Mouse (Mus musculus) left cerebral cortex, postnatal 10 days (tissue): ENCODE data around the gene Adam10. TPM values are rescaled to one million over a fixed set of nuclear protein-coding genes. Genes with fewer than 3 reads are reported as not detected.

Source experiments
- DNase-seq, 2 experiments: peaks; one replicate each; pipeline ENCODE4 v3.0.0; 2021 to 2022; ENCODE audit warnings: low spot score in 2 of 2, mixed read lengths in 1 of 2; ENCODE audit errors: extremely low spot score in 1 of 2
- intact Hi-C: fragments of 180-260 bp; cut with DNase I; formaldehyde crosslinking; loops from one replicate; pipeline ENCODE4 v1.15.1; 2025
- total RNA-seq, 2 experiments: library from RNA; stranded (reverse); gene quantifications; 2 replicates each; pipeline ENCODE4 v1.2.3; 2021

The Adam10 gene
- 10 to 100 TPM; 83.8 to 86.3 TPM for total RNA-seq

DNA sequence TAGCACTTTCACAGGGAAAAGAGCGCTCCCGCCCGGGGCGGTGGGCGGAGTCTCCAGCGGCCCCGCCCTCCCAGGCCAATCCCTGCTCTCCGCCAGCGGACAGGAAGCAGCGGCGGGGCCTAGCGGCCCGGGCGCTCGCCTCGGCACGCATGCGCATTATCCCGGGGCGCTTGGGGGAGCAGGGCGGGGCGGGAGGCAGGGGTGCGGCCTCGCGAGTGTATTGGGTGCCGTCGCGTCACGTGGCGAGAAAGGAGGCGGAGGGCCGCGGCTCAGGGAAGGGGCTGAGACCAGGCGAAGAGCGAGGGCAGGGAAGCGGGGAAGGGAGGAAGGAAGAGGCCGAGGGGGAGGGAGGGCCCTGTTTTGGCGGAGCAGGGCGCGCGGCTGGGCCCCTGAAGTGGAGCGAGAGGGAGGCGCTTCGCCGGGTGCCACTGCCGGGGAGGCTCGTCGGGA is at the start of gene Adam10:
Gene Adam10, plus strand, starts transcription at position 316 of the 450 bp plus-strand sequence.
- intact Hi-C loops, result loop anchor here (5.0 to 10.0 kb wide), 2 partner anchors 246 to 399 kb away; no protein-coding TSS in a partner anchor

DNA sequence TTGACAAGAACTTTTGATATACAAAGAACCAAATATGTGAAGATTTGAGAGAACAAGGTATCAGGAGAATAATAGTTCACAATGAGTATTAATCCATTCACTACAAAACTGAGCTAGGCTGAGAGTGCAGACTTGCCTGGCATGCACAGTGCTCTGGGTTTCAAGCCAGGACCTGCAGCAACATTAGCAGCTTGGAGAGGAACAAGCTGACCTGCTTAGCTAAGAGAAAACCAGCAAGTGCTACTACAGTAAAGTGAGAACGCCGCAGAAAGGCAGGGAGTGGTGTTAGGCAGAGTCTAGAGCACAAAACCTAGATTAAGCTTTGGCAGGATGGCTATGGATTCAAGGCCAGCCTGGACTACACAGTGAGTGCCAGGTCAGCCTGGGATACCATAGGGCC is 49.1 kb upstream of the Adam10 start:
- intact Hi-C loops, result no loop called here
- DNase-seq, result no peak

More for the DNA sequence above, at the start of gene Adam10:
- DNase-seq, result peak; percentile 95 to 100

DNA sequence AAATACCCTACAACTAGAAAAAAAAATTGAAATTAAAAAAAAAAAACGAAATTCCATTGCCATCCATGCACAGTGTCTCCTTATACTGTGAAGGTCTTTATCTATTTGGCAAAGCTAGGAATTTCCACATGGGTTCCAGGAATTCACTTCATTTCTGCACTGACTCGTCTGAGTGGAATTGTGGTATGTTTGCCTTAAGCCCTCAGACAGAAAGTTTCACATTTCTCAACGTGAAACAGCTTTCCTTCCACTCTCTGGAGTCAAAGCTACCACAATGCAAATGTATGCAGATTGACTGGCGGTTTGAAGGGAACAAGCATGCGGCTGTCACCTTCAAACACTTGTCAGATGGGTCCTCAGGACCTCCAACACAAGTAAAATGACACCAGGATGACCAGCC is 47.1 kb upstream of the Adam10 start:
- no peak for DNase-seq
- intact Hi-C loops, result no loop called here

DNA sequence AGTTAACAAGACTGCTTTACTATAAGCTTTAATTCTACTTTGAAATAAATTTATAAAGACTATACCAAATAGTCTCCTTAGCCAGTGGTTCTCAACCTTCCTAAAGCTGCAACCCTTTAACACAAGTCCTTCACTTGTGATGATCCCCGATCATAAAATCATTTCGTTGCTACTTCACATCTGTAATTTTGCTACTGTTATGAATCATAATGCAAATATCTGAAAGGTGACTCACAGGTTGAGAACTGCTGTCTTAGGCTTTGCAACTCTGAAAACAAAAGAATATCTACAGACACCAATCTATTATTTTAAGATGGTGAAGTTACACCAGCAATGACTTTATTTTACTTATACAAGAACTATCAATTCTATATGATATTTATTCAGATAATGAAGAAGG is 42.0 kb upstream of the Adam10 start:
- intact Hi-C loops, result no loop called here
- DNase-seq, result no peak

DNA sequence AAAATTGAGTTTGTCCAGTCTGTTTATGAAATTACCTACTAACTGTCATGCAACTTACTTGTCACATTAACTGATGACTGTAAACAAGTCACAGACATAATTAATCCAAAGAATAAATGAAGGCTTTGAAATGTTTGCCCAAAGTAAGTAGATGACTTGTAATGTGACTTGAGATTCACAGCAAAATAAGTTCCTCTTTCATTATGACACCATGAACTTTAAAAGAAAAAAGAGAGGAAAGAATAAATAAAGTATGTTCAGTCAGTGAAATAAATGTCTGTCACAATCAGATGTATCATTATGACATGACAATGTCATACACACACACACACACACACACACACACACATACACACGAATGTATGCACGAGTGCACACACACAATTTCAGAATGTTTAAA is 28.5 kb upstream of the Adam10 start:
- no peak for DNase-seq
- intact Hi-C loops, result no loop called here

DNA sequence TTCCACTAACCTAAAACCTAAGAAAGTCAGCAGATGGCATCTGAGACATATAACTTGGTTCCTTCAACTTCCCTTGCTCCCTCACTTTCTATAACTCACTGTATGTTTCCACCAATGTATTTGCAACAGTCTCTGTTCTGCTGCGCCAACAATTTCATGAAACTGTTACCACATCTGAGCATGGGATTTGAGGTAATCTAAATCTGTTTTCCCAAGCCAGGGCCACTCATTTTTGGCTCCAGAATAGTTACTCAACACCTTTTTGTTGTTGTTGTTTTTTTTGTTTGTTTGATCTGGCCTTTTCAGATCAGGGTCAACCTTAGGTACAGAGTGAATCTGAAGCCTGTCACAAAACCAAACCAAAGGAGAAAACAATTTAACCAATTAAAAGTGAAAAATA is 27.8 kb upstream of the Adam10 start:
- no peak for DNase-seq
- intact Hi-C loops, result no loop called here

DNA sequence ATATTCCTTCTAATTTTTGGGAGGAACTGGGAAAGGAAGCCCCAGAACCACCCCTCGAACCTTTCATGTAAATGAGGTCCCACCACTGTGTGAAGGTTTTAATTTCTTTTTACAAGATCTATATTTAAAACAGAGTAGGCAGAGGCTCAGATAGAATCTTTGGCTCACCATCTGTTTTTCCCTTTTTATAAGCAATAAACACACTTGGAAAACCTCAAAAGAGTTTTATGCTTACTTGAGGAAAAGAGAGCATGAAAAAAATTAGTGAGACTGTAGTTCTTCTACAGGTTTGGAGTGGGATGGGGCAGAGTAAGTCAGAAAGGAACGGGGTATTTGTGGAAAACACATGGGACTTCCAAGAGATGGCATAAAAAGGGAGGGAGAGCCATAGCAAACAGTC is 26.6 kb upstream of the Adam10 start:
- intact Hi-C loops, result no loop called here
- DNase-seq, result no peak

DNA sequence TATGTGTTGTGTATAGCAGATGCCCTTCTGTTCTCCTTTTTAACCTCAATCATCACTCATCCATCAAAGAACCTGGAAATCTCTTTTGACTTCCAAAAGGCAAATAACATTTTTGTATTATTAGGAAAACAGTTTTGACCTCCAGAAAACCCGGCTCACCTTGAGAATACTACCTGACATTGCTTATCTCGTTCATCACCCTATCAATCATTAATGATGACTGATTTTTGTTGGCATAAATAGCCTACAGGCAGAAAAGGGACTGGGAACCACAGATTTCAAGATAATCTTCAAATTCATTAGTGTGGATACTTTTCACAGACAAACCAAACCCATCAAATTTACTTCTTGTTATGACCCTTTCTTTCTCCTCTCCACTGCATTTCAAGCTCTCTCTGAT is 24.9 kb upstream of the Adam10 start:
- no peak for DNase-seq
- intact Hi-C loops, result no loop called here

DNA sequence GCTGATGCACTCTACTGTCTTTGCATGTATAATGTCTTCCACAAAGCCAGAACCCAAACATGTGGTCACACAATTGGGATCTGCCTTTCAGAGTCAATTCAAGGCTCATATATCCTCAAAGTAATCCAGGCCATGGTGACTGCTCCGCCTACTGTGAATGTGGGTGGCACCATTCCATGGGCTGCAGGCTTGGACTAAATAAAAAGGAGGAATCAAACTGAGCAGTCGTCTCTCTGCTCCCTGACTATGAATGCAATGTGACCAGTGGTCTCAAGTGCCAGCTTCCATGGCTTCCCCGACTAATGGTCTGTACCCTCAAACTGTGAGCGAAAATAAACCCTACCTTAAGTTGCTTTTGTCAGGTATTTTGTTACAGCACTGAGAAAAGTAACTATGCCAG is 24.3 kb upstream of the Adam10 start:
- DNase-seq, result no peak
- intact Hi-C loops, result no loop called here

DNA sequence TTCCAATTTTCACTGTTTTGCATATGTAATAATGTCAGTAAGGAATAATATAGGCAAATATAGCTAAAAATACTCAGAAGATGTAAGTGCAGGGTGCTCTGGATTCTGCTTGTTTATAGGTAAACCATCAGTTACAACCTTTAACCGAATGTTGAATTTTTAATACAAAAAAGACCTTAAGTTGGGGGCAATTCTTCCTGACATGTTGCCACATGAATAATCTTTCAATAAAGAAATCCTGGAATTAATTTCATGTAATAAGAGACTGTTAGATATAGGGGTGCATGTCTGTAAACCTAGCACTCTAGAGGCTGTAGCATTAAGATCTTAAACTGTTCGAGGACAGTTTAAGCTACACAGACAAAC is 23.1 kb upstream of the Adam10 start:
- intact Hi-C loops, result no loop called here
- DNase-seq, result no peak

DNA sequence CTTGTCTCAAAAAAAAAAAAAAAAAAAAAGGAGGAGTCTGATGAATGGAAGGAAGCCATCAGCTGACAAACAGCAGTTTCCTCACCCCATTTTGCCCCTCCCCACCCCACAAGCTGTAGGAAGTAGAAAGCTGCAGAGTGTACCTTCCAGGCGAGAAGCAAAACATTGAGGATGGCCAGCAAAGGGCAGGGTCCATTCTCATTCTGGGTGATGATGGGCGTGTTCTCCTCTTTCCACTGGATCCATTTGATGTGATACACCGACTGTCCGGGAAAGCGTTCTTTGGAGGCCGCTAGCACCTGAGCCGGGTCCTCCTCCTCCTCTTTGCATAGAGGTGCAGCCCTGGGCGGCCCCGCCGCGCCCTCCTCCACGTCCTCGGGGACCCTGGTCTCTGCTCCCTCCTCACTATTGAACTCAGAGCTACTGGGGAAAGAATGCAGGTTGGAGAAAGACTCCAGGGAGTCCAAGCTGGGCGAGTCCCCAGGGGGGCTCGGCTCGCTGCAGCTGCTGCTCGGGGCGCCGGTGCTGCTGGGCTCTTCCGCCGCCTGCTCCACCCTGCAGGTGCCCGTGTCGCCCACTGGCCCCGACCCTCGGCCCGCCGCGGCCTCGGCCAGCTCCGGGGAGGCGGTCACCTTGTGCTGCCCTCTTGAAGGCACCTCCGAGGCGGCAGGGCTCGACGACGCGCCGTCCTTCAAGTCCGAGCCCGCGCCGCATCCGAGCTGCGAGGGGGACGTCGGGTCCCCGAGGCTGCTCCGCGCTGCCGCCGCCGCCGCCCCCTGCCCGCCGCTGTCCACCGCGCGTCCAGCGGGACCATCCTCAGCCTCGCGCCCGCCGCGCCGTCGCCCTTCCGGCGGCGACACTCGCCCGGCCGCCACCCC is 22.4 kb upstream of the Adam10 start, which contains the start of gene Gm10642:
Gene Gm10642, plus strand, starts transcription at position 122 of the 878 bp plus-strand sequence.
- DNase-seq, result peak; percentile 49 to 71
- intact Hi-C loops, result no loop called here

DNA sequence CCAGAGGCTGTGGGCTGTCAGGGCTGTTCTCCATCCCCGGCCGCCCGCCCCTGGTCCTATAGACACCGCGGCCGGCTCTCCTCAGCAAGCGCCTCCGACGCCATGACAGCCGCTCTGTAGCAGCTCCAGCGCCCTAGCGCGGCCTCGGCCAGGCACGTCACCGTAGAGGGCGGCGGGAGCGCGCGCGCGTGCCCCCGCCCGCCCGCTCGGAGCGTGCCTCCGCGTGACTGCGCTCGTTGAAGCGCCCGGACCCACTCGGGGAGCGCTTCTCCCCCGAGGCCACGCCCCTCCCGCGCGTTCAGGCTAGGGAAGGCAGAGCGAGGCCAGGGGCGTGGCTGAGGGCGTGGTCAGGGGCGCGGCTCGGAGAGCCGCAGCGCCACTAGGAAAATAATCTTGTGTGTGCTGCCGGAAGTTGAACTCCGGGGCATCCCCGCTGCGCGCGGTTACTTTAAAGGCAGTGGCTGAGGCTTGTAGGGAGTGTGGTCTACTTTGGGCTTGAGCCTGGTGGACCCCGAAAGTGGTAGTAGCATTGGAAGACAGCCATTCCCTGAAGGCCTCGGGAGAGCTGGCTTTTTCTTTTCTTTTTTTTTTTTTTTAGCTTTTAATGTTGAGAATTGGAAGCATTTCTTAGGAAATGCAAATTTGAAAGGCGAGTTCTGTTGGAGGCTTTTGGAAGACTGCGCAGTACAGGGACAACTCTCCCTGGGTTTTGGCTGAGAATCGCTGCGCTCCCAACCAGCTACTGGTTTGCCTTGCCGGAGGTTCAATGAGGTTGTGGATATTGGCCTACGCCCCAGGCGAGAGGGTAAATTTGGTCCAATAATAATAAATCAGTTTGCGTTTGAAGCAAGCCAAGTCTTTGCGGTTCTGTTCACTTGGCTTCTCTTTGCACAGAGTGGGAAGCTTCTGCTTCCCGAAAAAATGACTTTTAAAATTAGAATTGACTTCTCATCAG is 21.5 kb upstream of the Adam10 start, which contains the start of gene Mindy2:
Gene Mindy2, minus strand, starts transcription at position 162 of the 955 bp plus-strand sequence.
- DNase-seq, result peak; percentile 93 to 100
- intact Hi-C loops, result no loop called here

DNA sequence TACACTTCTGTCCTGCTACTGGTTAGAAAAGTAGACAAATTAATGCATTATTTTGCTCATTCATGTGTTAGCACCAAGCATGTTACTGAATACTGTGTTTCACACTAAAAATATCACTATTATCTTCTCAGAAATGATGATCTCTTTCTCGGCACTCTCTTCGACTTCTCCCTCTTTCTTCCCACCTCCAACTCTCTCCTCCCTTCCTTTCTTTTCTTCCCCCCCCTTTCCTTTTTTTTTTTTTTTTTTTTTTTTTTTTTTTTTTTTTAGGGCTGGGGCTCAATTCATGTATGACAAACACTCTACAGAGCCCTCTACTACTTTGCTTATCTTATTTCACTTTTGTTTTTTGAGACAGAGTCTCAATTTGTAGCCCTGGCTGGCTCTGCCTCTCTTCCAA is 20.5 kb upstream of the Adam10 start:
- intact Hi-C loops, result no loop called here
- DNase-seq, result no peak

DNA sequence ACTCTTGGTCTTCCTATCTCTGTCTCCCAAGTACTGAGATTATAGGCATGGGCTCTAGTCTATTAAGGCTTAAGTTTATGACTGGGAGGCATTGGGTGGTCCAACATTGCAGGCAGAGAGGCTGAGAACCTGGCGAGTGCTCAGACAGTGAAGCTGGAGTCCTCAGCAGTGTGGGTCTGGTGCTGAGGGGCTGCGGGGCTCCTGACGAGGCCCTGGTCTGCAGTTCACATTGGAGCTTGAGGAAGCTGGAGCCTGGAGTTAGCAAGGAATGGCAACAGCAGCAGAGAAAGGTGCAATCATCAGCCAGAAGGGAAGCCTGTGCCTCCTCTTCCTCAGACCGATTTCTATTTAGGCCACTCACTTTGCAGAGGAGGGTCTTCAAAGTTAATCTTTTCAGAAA is 13.9 kb upstream of the Adam10 start:
- DNase-seq, result no peak
- intact Hi-C loops, result no loop called here

DNA sequence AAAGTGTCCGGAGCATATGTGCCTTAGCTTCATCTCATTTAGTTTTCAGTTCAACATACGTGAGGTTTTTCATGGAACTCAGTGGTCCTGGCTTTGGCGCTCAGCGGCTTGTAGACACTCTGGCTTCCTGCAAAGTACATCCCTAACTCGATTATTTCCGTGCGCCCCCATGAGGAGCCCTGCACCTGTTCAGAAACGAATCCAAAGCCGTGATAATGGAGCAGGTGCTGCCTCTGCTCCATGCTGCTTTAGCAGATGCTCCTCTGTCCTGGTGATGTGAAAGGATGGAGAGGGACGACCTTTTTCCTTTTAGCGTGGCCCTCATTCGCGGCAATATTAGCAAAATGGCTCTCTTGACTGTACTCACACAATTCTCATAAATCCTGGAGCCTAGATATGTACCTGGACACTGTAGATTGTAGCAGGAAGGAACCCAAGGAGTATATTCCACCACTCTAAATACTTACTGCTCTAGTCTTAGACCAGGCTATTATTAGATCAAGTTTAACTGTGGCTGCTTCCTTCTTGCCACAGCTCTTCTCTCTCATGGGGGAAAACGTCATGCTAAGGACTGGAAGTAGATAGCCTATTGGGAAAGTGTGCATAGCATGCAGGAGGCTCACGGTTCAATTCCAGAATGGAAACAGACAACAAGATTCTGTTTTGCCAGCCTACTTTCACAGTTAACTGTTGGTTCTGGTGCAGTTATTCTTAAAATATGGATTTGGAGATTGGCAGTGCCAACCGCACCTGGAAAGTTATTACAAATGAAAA is 13.2 kb upstream of the Adam10 start:
- DNase-seq, result no peak
- intact Hi-C loops, result no loop called here

DNA sequence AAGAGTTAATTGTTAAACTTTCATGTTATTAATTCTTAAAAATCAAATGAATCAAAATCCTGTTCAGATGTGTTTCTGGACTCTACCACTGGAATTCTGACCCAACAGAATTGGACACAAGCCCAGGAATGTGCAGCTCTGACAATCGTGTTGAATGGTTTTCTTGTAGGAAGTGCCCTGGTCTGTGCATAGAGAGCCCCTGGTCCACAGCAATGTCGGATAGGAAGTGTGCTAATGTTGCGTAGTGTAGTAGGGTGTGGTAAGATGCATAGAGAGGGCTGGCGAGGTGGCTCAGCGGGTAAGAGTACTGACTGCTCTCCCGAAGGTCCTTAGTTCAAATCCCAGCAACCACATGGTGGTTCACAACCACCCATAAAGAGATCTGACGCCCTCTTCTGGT is 12.0 kb upstream of the Adam10 start:
- intact Hi-C loops, result no loop called here

DNA sequence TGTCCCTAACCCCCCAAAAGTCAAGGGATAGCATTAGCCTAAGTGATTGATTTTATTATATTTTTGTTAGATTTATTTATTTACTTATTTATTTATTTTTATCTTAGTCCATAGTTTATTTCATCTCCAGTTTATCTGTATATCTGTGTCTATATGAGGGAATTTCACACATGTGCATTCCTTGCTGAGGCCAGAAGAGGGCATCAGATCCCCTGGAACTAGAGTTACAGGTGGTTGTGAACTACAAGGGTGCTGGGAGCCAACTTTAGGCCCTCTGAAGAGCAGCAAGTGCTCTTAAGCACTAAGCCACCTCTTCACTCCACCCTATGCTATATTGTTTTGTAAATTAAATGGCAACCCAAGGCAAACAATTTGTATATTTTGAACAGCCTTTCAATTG is 10.7 kb upstream of the Adam10 start:
- no peak for DNase-seq
- intact Hi-C loops, result no loop called here

More for the DNA sequence above, 12.0 kb upstream of the Adam10 start:
- no peak for DNase-seq

DNA sequence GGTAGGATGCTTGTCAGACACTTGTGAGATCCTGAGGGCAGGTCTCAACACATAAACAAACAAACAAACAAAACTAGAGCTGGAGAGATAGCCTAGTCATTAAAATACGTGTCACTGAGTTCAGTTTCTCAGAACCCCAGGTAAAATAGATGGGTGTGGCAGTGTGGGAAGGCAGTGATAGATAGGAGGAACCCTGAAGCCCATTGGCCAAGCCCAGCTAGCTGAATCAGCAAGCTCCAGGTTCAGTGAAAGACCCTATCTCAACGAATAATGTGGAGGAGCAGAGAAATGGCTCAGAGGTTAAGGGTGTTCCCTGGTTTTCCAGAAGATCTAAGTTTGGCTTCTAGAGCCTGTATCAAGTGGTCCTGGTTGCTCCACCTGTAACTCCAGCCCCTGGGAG is 9.6 kb upstream of the Adam10 start:
- no peak for DNase-seq
- intact Hi-C loops, result no loop called here

DNA sequence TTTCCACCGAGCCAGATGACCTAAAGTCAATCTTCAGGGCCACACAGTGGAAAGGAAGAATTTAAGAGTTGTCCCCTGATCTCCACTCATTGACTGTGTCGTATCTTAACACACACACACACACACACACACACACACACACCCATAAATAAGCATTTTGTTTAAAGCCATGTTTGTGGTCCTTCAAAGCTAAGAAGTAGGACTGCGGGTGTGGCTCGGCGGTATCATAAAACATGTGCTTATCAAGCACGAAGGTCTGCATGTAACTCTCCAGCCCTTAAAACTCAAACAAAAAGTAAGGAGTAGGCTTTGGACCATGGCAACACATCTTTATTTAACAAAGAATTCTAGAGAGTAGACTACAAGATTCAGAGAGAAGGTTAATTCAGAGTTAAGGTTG is 8.4 kb upstream of the Adam10 start:
- intact Hi-C loops, result loop anchor here (10.0 kb wide), 1 partner anchor 254 kb away; no protein-coding TSS in a partner anchor
- no peak for DNase-seq
